12 mouse cellular contexts compared by ENCODE assay signal in genomic region chr10:78260322-78260721, GRCm38 (mm10). TPM values are rescaled to one million over a fixed set of nuclear protein-coding genes. Genes with fewer than 3 reads are reported as not detected.
DNase-seq lines count a peak whose midpoint lies in the region; ATAC-seq and TF ChIP-seq lines count a peak whose summit lies in the region.
"Had no signal": no experiment of that assay in that cellular context is flagged by ENCODE, and none has a peak within 500 bp of the region (broad histone marks: within the 10 kb centered on the region; RNA-seq: fewer than 3 reads in every experiment).

No protein-coding gene starts in this region.

- no peaks in the 10 kb centered on the region; the same call in 1 of the 2 replicates for H3K4me1 ChIP-seq in kidney, postnatal 0 days (replicated peaks; ENCODE audit: insufficient read depth, low read length)

- no peak for TF ChIP-seq CTCF in kidney, postnatal 0 days (IDR thresholded peaks at IDR 0.05; ENCODE audit: low read depth)

- H3K27ac ChIP-seq in kidney, postnatal 0 days: peak overlapping the region; percentile 47; the same call in 1 of the 2 replicates
- H3K27ac ChIP-seq: liver, embryonic 15.5 days had no signal

- peak; percentile 19 for DNase-seq in embryo, embryonic 11 days
- no peak for DNase-seq in embryo, embryonic 9.5 days (ENCODE audit: extremely low spot score)
- DNase-seq in left cerebral cortex, postnatal 14 days (ENCODE audit: low spot score in 2 of 2): peak; percentile 40 to 67
- DNase-seq in left cerebral cortex, adult 9 months (ENCODE audit: low spot score in 2 of 2): no peak
- DNase-seq in R1 (ENCODE audit: low read depth, low spot score): peak; percentile 79
- DNase-seq in kidney, postnatal 0 days (ENCODE audit: low spot score): peak; percentile 73
- DNase-seq in left cerebral cortex, postnatal 25 days (ENCODE audit: low spot score in 2 of 2): no peak
- DNase-seq: adrenal gland, postnatal 10 days had no signal

- no peak overlapping the region for H3K4me2 ChIP-seq in kidney, postnatal 0 days (ENCODE audit: low read length)
- H3K4me2 ChIP-seq: heart, embryonic 11.5 days; liver, embryonic 15.5 days had no signal

- no peaks in the 10 kb centered on the region for H3K9me3 ChIP-seq in kidney, postnatal 0 days (replicated peaks; ENCODE audit: low read length)
- H3K9me3 ChIP-seq: liver, embryonic 15.5 days had no signal

- 10% methylated on average over 5 of the region's 5 CpGs for WGBS in kidney, postnatal 0 days

- intact Hi-C loops in left cerebral cortex, postnatal 14 days (cut with DNase I): no loop called here
- intact Hi-C loops in left cerebral cortex, postnatal 25 days (cut with DNase I): no loop called here

- ATAC-seq in kidney, postnatal 0 days (replicated peaks; ENCODE audit: low FRiP score, low read depth): peak; percentile 73
- no peak for ATAC-seq in megakaryocyte-erythroid progenitor cell, adult 5-6 weeks (replicated peaks; ENCODE audit: low FRiP score, low TSS enrichment, poor library complexity, severe bottlenecking)
- ATAC-seq: inflammation-experienced regulatory T-cells, adult 6 months had no signal

- no peaks in the 10 kb centered on the region for H3K27me3 ChIP-seq in kidney, postnatal 0 days (ENCODE audit: insufficient read depth, low read length)

- no peak overlapping the region for H3K4me3 ChIP-seq in kidney, postnatal 0 days (replicated peaks; ENCODE audit: low read depth, low read length)
- H3K4me3 ChIP-seq: liver, embryonic 15.5 days had no signal

- H3K36me3 ChIP-seq in kidney, postnatal 0 days (ENCODE audit: insufficient read depth, low read length): no peaks in the 10 kb centered on the region
- H3K36me3 ChIP-seq: liver, embryonic 15.5 days had no signal

- H3K9ac ChIP-seq in kidney, postnatal 0 days (ENCODE audit: low read depth, low read length): no peak overlapping the region
- H3K9ac ChIP-seq: liver, embryonic 15.5 days had no signal

RNA-seq across cellular contexts. Expression of gene Trappc10, which starts 15.9 kb away (rescaled TPM):
- 10 to 100 TPM; 75.2 to 86.8 TPM for total RNA-seq in left cerebral cortex, postnatal 14 days (2021)
- 17.9 and 21.9 TPM in 2 replicates for polyA plus RNA-seq in kidney, postnatal 0 days (2015; fragmentation: Nextera tagmentation; extraction: Ambion mirVana)
- 52.9 and 57.7 TPM in 2 replicates for total RNA-seq in megakaryocyte-erythroid progenitor cell, adult 5-6 weeks (2014; fragmentation: Nextera tagmentation)
- 26.6 and 29.5 TPM in 2 replicates for total RNA-seq in megakaryocyte-erythroid progenitor cell, adult 5-6 weeks (2017)
- total RNA-seq in left cerebral cortex, postnatal 25 days (2021): 10 to 100 TPM; 81.1 to 87.2 TPM

Comparison
In these comparisons a context has a peak if more than half of its experiments do, and no peak if none do; other contexts are left out.
1. DNase-seq: peak in embryo, embryonic 11 days (single experiment), left cerebral cortex, postnatal 14 days (2 of 2), R1 (single experiment) and kidney, postnatal 0 days (single experiment); none in embryo, embryonic 9.5 days (single experiment), left cerebral cortex, adult 9 months (0 of 2) and left cerebral cortex, postnatal 25 days (0 of 2).